Mouse (Mus musculus): ENCODE measurements around the gene Icam1.

Gene Icam1

GRCm38 (mm10) chr9:21022288-21022687 lies 6.5 kb downstream of the Icam1 start:
- DNase-seq (ENCODE audit: extremely low read depth, low read depth, low spot score) = no peak

- DNase-seq (ENCODE audit: extremely low read depth, low read depth, low spot score) = no peak
These were observed 6.9 kb downstream of the Icam1 start for GRCm38 (mm10) chr9:21022726-21023125.

GRCm38 (mm10) chr9:21025258-21025810 lies 9.5 kb downstream of the Icam1 start:
- DNase-seq (ENCODE audit: extremely low read depth, low read depth, low spot score) = no peak

- no peak for DNase-seq (ENCODE audit: extremely low read depth, low read depth, low spot score)
These were observed 11.1 kb downstream of the Icam1 start for GRCm38 (mm10) chr9:21026849-21027248.

- no peak for DNase-seq (ENCODE audit: extremely low read depth, low read depth, low spot score)
These were observed 12.0 kb downstream of the Icam1 start for GRCm38 (mm10) chr9:21027774-21028290.

GRCm38 (mm10) chr9:21028560-21029110 lies 12.8 kb downstream of the Icam1 start:
- no peak for DNase-seq (ENCODE audit: extremely low read depth, low read depth, low spot score)

- DNase-seq (ENCODE audit: extremely low read depth, low read depth, low spot score) = no peak
These were observed 13.7 kb downstream of the Icam1 start, which contains the start of gene Icam4 for GRCm38 (mm10) chr9:21029291-21030054. Icam4 (plus strand) TSS chr9:21029373.

GRCm38 (mm10) chr9:21030055-21030600 lies 14.3 kb downstream of the Icam1 start:
- DNase-seq (ENCODE audit: extremely low read depth, low read depth, low spot score) = no peak

- peak; percentile 61 for DNase-seq (ENCODE audit: extremely low read depth, low read depth, low spot score)
These were observed 15.0 kb downstream of the Icam1 start for GRCm38 (mm10) chr9:21030781-21031250.

GRCm38 (mm10) chr9:21031251-21031895 lies 15.6 kb downstream of the Icam1 start:
- DNase-seq (ENCODE audit: extremely low read depth, low read depth, low spot score) = no peak

- no peak for DNase-seq (ENCODE audit: extremely low read depth, low read depth, low spot score)
These were observed 16.1 kb downstream of the Icam1 start, which contains the start of gene Icam5 for GRCm38 (mm10) chr9:21031896-21032351. Icam5 (plus strand) TSS chr9:21032073.

- DNase-seq (ENCODE audit: extremely low read depth, low read depth, low spot score) = no peak
These were observed 16.7 kb downstream of the Icam1 start for GRCm38 (mm10) chr9:21032491-21032890.

GRCm38 (mm10) chr9:21033136-21033535 lies 17.4 kb downstream of the Icam1 start:
- DNase-seq (ENCODE audit: extremely low read depth, low read depth, low spot score) = no peak

GRCm38 (mm10) chr9:21034481-21035085 lies 18.8 kb downstream of the Icam1 start:
- DNase-seq (ENCODE audit: extremely low read depth, low read depth, low spot score) = no peak

GRCm38 (mm10) chr9:21035586-21035985 lies 19.8 kb downstream of the Icam1 start:
- no peak for DNase-seq (ENCODE audit: extremely low read depth, low read depth, low spot score)

- no peak for DNase-seq (ENCODE audit: extremely low read depth, low read depth, low spot score)
These were observed 20.4 kb downstream of the Icam1 start for GRCm38 (mm10) chr9:21036161-21036560.

GRCm38 (mm10) chr9:21036666-21037065 lies 20.9 kb downstream of the Icam1 start:
- DNase-seq (ENCODE audit: extremely low read depth, low read depth, low spot score) = no peak

- DNase-seq (ENCODE audit: extremely low read depth, low read depth, low spot score) = no peak
These were observed 21.7 kb downstream of the Icam1 start for GRCm38 (mm10) chr9:21037481-21037891.

GRCm38 (mm10) chr9:21039779-21040178 lies 24.0 kb downstream of the Icam1 start:
- DNase-seq (ENCODE audit: extremely low read depth, low read depth, low spot score) = no peak

GRCm38 (mm10) chr9:21041308-21041707 lies 25.5 kb downstream of the Icam1 start:
- DNase-seq (ENCODE audit: extremely low read depth, low read depth, low spot score) = no peak

All from fat pad, adult 2 months (tissue).